Mouse (Mus musculus) testis, postnatal 10 days (tissue): ENCODE data around the gene Vmn1r237.

Experiments used
- DNase-seq: peaks from one replicate; pipeline ENCODE4 v3.0.0; 2021; ENCODE audit warnings: low spot score

Gene Vmn1r237

GRCm38 (mm10) chr17:21311565-21311964 is at the start of gene Vmn1r237:
Gene Vmn1r237, plus strand, starts transcription at chr17:21311865.
- no peak for DNase-seq

GRCm38 (mm10) chr17:21272103-21272502 is 39.6 kb upstream of the Vmn1r237 start:
- DNase-seq = peak; percentile 42

DNA sequence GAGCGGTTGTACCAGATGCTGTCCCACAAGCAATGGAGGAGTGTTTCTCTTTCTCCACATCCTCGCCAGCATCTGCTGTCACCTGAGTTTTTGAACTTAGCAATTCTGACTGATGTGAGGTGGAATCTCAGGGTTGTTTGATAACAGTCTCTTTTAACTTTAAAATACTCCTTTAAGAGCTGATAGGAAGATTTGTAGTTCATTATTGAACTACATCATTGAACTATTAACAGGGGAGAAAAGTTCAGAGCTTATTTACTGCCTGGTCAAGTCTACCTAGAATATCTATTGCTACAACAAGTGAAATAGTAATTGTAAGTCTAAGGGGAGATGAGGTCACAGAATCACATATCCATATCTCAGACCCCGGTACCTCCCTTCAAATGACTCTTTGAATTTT is 29.0 kb upstream of the Vmn1r237 start, which contains the start of gene Vmn1r236:
Vmn1r236 (plus strand) TSS at position 301 of the 400 bp plus-strand sequence.
- no peak for DNase-seq

DNA sequence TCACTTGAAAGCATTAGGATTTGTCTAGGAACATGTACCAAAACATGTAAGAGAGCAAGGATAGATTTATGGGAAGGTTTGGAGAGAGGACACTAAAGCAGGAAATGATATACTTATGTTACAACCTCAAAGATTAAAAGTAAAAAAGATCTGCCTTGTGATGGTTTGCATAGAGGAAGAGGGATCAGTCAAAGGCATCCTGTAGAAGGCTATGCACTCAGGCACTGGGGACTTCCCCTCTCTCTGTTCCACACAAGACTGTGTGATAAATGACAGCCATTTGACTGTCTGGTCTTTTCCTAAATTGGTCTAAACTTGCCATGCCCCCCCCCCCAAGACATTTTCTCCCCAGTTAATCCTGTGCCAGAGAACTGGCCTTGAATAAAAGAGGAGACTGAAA is 27.3 kb upstream of the Vmn1r237 start:
- no peak for DNase-seq

DNA sequence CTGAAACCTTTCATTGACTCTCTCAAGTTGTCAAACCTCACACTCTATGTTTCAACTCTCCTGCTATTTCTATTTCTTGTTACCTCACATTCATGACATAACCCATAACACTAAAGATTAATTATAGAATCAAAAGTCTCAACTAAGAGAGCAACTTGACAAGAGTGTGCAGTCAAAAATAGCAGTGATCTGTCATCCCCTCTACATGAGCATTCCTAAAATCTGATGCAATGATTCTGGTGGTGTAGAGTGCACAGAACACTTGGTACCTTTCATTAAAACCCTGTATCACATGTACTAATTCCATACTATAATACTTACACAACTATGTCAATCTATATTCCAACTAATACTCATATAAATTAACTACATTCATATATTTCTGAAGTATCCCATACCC is 22.0 kb upstream of the Vmn1r237 start:
- no peak for DNase-seq
